Mouse (Mus musculus) skeletal muscle tissue, adult 2 months (tissue): Measurements from ENCODE around the gene Cldn6.

Experiments used
- DNase-seq: peaks from one replicate; pipeline ENCODE4 v3.0.0-alpha.2; 2012; ENCODE audit warnings: low read depth, low spot score

Gene Cldn6

GRCm38 (mm10) chr17:23679127-23679835 lies at the start of gene Cldn6:
Gene Cldn6 (plus strand): TSS chr17:23679249.
- DNase-seq = no peak

- peak; percentile 27 for DNase-seq
Measured at GRCm38 (mm10) chr17:23630195-23631020, 48.6 kb upstream of the Cldn6 start.

DNA sequence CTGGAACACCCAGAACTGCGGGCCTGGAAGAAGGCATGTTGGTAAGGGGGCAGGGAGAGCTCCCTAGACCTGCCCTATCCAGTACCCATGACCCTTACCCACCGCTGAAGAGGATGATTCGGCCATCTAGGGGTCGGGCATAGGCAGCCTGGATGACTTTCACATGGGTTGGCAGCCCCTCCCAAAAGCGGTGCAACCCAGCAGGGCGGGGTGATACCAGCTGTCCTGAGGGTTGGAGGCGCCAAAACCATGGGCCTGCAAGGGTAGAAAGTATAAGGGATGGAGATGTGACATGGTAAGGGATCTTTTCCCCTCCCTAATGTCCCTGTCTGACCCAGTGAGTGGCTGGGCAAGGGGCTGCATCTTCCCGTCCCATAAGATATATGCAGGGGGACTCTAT lies 47.8 kb upstream of the Cldn6 start:
- no peak for DNase-seq

GRCm38 (mm10) chr17:23644613-23645495 lies 34.2 kb upstream of the Cldn6 start, which contains the start of gene Mmp25:
Gene Mmp25 (minus strand): TSS chr17:23645277.
- DNase-seq = no peak

GRCm38 (mm10) chr17:23645894-23646293 lies 33.2 kb upstream of the Cldn6 start:
- DNase-seq = no peak

DNA sequence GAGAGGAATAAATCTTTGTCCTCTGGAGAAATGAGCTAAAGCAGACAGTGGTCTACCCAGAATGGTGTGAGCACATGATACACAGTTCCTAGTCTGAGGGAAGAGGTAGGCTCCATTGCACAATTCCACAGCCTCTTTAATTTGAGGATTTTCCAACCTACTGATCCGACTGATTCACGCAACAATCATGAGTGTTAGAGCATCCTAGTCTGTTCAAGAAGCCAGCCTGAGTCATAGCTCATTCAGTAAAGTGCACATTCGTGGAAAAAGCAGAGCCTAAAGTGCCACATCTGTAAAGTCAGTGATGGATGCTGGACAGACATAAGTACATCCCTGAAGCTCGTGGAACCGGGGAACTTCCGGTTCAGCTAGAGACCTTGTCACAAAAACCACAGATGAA lies 27.7 kb upstream of the Cldn6 start:
- no peak for DNase-seq

GRCm38 (mm10) chr17:23653324-23653723 lies 25.7 kb upstream of the Cldn6 start:
- DNase-seq = no peak

- no peak for DNase-seq
Measured at GRCm38 (mm10) chr17:23654001-23654400, 25.0 kb upstream of the Cldn6 start.

GRCm38 (mm10) chr17:23654410-23654809 lies 24.6 kb upstream of the Cldn6 start:
- DNase-seq = no peak

DNA sequence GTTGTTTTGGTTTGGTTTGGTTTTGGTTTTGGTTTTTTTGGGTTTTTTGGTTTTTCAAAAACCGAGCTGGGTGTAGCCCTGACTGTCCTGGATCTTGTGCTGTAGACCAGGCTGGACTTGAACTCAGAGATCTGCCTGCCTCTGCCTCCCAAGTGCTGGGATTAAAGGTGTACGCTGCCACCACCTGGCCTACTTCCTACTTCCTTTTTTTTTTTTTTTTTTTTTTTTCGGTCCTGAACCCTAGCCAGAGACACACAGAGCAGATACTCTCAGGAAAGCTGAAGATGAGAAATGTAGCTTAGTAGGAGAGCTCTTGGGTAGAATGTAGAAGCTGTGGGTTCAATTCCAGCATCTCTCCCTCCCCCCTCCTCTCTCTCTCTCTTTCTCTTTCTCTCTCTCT lies 20.6 kb upstream of the Cldn6 start:
- no peak for DNase-seq

- DNase-seq = no peak
Measured at GRCm38 (mm10) chr17:23660117-23660875, 18.8 kb upstream of the Cldn6 start, which contains the start of gene Bicdl2. Gene Bicdl2 (plus strand): TSS chr17:23660506.

DNA sequence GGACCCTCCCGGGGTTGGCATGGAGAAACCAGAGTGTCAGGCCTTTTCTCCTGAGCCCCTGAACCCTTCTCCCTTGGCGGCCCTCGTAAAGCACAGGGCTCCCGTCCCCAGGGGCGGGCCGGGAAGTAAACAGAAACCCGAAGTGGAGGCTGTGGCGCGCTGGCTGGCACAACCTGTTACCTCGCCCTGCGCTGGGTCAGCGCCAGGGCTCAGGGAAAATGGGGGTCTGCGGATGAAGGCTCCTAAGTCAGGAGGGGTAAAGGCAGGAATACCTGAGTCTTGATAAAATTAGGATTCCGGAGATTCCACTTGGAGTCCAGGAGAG lies 18.2 kb upstream of the Cldn6 start:
- no peak for DNase-seq

DNA sequence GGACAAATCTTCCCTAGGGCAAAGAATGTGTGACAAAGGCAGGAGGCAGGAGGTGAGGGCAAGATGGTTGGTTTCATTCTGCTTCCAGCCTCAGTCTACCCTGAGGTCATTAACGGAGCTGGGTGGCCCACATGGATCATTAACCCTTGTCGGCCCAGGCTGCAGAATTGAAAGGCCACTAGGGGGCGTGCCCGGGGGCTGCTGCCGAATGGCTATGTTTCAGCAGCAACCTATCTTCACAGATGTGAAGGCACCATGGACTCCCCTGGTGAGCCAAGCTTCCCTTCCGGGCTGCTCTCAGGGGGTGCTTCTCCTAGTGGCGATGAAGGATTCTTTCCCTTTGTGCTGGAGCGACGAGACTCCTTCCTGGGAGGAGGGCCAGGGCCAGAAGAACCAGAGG lies 17.5 kb upstream of the Cldn6 start:
- no peak for DNase-seq

DNA sequence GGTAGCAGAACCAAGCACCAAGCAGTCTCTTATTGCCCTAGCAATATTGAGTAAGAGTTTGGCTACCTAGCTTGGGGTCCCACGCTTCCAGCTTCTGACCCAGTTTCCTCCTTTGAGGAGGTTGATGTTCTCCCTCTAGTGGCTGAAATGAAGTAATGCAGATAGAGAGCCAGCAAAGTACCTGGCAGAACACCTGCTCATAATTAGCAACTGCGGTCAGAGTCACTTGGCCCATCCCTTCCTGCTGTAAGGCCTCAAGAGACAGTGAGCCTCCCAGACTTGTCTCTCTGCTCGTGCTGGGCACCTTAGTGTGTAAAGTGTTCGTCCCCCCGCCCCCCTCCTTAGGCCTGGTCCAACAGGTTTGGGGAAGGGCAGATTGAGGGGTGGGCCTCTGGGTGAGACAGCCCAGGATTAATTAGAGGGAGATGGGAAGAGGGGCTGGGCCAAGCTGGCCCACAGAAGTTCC lies 14.5 kb upstream of the Cldn6 start:
- DNase-seq = no peak

DNA sequence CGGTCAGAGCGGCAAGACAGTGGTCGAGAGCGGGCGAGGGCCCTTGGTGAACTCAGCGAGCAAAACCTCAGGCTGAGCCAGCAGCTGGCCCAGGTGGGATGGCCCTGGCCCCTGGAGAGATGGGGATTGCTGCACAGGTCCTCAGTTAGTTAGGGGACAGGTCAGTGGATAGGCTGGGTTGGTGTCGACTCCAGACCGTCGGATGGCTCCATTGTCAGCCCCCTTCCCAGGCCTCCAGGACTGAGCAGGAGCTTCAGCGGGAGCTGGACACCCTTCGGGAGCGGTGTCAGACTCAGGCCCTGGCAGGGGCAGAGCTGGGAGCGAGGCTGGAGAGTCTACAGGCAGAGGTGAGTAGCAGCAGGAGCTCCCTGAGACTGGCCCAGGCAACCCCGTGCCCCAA lies 13.5 kb upstream of the Cldn6 start:
- no peak for DNase-seq

DNA sequence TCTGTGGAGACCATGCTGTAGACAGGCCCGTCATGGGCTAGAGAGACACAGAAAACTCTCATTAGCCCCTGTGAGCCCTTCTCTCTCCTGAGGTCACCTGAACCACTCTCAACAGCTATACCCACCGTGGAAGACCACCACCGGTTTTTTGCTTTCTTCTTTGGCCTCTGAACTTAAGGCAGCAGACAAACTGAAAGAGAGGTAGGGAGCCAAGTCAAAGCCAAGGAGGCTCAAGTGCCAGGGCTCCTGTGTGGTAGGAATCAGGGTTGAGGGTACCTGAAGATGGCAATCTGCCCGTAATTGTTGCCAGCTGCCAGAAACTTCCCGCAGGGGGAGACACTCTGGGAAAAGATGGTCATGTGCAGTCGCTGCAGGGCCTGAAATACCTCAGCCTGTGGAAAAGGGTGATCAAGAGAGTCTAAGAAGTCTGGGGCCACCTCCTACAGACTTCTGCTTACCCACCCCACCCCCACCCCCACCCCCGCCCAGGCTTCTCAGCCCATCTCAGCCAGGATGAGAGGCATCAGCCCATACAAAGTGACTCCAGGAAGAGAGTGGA lies 8.5 kb upstream of the Cldn6 start:
- DNase-seq = no peak

DNA sequence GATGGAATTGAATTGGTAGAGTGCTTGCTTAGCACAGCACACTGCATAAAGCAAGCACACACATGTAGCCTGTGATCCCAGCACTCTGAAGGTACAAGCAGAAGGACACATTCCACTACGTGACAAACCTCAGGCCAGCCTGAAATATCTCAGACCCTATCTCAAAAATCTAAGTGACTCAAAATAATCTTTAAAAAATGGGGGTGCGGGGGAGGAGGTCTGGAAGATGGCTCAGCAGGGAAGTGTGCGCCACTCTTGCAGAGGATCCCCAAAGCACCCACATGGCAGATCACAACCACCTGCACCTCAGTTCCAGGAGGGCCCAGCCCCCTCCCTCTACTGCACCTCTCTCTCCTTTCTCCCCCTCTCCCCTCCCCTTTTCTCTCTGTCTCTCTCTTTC lies 7.5 kb upstream of the Cldn6 start:
- DNase-seq = no peak

GRCm38 (mm10) chr17:23672761-23673160 lies 6.3 kb upstream of the Cldn6 start:
- DNase-seq = no peak

DNA sequence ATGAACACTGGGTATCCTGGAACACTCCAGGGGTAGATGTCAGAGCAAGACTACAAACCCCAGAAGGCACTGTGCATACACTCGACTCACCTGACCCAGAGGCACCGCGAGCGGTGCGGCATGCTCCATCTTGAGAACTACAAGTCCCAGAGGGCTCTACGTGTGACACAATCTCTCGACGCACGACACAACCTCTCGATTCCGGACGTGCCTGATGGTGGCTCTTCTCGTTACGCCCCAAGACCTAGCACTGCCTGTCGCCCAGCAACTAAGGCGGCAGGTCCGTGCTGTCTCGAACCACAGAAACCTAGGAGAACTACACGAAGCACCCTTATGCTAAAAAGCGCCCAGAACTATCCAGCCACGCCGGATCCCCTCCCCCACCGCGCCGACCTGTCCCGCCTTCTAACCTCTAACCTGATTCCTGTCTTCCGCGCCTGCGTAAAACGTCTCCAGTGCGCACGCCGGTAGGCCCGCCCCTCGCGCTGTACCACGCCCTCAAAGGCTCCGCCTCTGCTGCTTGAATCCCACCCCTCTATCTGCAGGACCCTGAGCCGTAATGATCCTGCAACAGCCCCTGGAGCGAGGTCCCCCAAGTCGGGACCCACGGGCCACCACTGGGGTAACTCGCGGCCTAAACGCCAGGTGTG lies 5.5 kb upstream of the Cldn6 start, which contains the start of the genes Hcfc1r1 and Thoc6:
TSS of gene Hcfc1r1 (plus strand) at position 173 of the 650 bp plus-strand sequence.
TSS of gene Thoc6 (minus strand) at position 459 of the 650 bp plus-strand sequence.
- peak; percentile 94 for DNase-seq

GRCm38 (mm10) chr17:23674271-23674952 lies 4.6 kb upstream of the Cldn6 start:
- DNase-seq = no peak
